Mouse (Mus musculus) cerebellum, adult 2 months (tissue): Measurements from ENCODE around the gene Atp13a3.

Source experiments
- CTCF ChIP-seq: fragments of 200-500 bp; IDR thresholded peaks from 2 replicates; pipeline ENCODE4 v1.5.1; 2011; ENCODE audit warnings: low read depth, mild to moderate bottlenecking, control low read depth, low read length, moderate library complexity, borderline replicate concordance; ENCODE audit not compliant: insufficient read depth
- POLR2A ChIP-seq: fragments of 200-500 bp; IDR thresholded peaks from 2 replicates; pipeline ENCODE4 v1.6.1; 2011; ENCODE audit warnings: low read length, control low read depth, borderline replicate concordance; ENCODE audit not compliant: insufficient read depth

GRCm38 (mm10) chr16:30448169-30448568 lies 42.4 kb upstream of the Atp13a3 start:
- TF ChIP-seq CTCF (no peak), POLR2A (no peak)
